15 mouse cellular contexts compared by ENCODE assay signal in the genomic region with DNA sequence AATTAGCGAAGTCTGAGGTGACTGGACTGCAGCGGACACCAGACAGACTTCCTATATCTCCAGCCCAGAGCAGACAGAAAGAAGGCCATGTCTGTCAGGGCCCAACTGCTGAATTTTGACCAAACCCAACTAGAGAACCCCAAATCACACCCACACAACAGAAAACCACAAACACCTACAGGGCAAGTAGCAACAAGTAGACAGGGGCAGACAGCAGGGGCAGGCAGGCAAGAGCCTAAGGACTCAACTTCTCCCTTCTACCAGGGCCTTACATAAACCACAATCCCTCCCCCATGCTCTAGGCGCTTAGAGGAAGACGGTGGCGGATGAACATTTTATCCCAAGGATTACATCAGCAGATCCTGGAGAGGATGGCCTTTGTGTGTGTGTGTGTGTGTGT. TPM values are rescaled to one million over a fixed set of nuclear protein-coding genes. Genes with fewer than 3 reads are reported as not detected.
A peak's percentile ranks its signal among the peaks of the same experiment; 100 is the strongest.
DNase-seq lines count a peak whose midpoint lies in the region; ATAC-seq and TF ChIP-seq lines count a peak whose summit lies in the region.
"Had no signal": no experiment of that assay in that cellular context is flagged by ENCODE, and none has a peak within 500 bp of the region (broad histone marks: within the 10 kb centered on the region; RNA-seq: fewer than 3 reads in every experiment).

No protein-coding gene starts in this region.

- 0 out of 2 replicates have a peak, but pooled peaks have one; percentile 29 for TF ChIP-seq EP300 in CH12.LX (IDR thresholded peaks at IDR 0.05; ENCODE audit: low read length)

- peak; percentile 67 for ATAC-seq in monocyte, adult 5-6 weeks (replicated peaks; ENCODE audit: insufficient number of reproducible peaks, low FRiP score, low TSS enrichment, poor library complexity, severe bottlenecking)
- no peak for ATAC-seq in erythroid progenitor cell, adult 5-6 weeks (replicated peaks; ENCODE audit: low FRiP score, poor library complexity, severe bottlenecking)
- ATAC-seq: hindbrain, postnatal 0 days; midbrain, embryonic 15.5 days had no signal

- peak overlapping the region; percentile 25; the same call in 1 of the 2 replicates for H3K27ac ChIP-seq in CH12.LX (ENCODE audit: insufficient read depth, low read depth)
- H3K27ac ChIP-seq: embryonic facial prominence, embryonic 15.5 days; hindbrain, postnatal 0 days; kidney, postnatal 0 days; limb, embryonic 15.5 days; midbrain, embryonic 15.5 days had no signal

- H3K36me3 ChIP-seq in CH12.LX (replicated peaks in 1 of 2; ENCODE audit: control insufficient read depth in 1 of 2, insufficient read depth in 1 of 2, low read length in 1 of 2): no peaks in the 10 kb centered on the region
- H3K36me3 ChIP-seq: embryonic facial prominence, embryonic 15.5 days; heart, embryonic 15.5 days; limb, embryonic 15.5 days; midbrain, embryonic 15.5 days had no signal

- TF ChIP-seq RAD21 in CH12.LX (IDR thresholded peaks at IDR 0.05; ENCODE audit: low read depth, low read length): no peak

- in situ Hi-C loops in CH12.LX (cut with MboI; ENCODE audit: low pct_ligation_motif_present, low pct_unique_long_range_greater_than_20kb, low sequenced_read_pairs): no loop called here

- no peaks in the 10 kb centered on the region for H3K27me3 ChIP-seq in CH12.LX (replicated peaks)
- H3K27me3 ChIP-seq: embryonic facial prominence, embryonic 15.5 days; heart, embryonic 15.5 days; limb, embryonic 15.5 days; midbrain, embryonic 15.5 days had no signal

- no peaks in the 10 kb centered on the region for H3K9me3 ChIP-seq in CH12.LX (replicated peaks; ENCODE audit: low read length)
- H3K9me3 ChIP-seq: embryonic facial prominence, embryonic 15.5 days; heart, embryonic 15.5 days; limb, embryonic 15.5 days; midbrain, embryonic 15.5 days had no signal

- H3K79me2 ChIP-seq in CH12.LX (replicated peaks; ENCODE audit: control insufficient read depth, extremely low read depth, insufficient read depth, poor library complexity, severe bottlenecking): no peaks in the 10 kb centered on the region

- peak; percentile 49 for DNase-seq in layer of hippocampus, adult 9-11 months
- DNase-seq in layer of hippocampus, postnatal 36 days: no peak
- DNase-seq in CH12.LX (ENCODE audit: extremely low read depth): peak; percentile 41
- DNase-seq in induced T-regulatory cell, adult 2 months (ENCODE audit: low read depth): peak; percentile 73
- no peak for DNase-seq in kidney, postnatal 10 days
- no peak for DNase-seq in adrenal gland, adult 2 months
- DNase-seq: cerebellum, postnatal 25 days had no signal

- no peak for TF ChIP-seq CTCF in CH12.LX (conservative IDR thresholded peaks at IDR 0.05 in 1 of 2, IDR thresholded peaks at IDR 0.05 in 1 of 2; ENCODE audit: low read depth in 2 of 2, low read length in 2 of 2)

- H3K4me1 ChIP-seq in CH12.LX (ENCODE audit: control insufficient read depth in 1 of 2, insufficient read depth in 2 of 2): peaks cover 22 to 73% of the 10 kb centered on the region in 2 experiments
- H3K4me1 ChIP-seq: embryonic facial prominence, embryonic 15.5 days; limb, embryonic 15.5 days; midbrain, embryonic 15.5 days had no signal

- H3K4me3 ChIP-seq in CH12.LX (replicated peaks in 1 of 3; ENCODE audit: low read depth in 2 of 3, low read length in 2 of 3, poor library complexity in 1 of 3): no peak overlapping the region
- H3K4me3 ChIP-seq: embryonic facial prominence, embryonic 15.5 days; heart, embryonic 15.5 days; limb, embryonic 15.5 days; midbrain, embryonic 15.5 days had no signal

- no peak for TF ChIP-seq POLR2A in CH12.LX (IDR thresholded peaks at IDR 0.05; ENCODE audit: low read depth, low read length)

- H3K9ac ChIP-seq in CH12.LX (ENCODE audit: insufficient read depth, low read depth): no peak overlapping the region
- H3K9ac ChIP-seq: embryonic facial prominence, embryonic 15.5 days; heart, embryonic 15.5 days; limb, embryonic 15.5 days; midbrain, embryonic 15.5 days had no signal

- dilution Hi-C loops in CH12.LX (cut with MboI; ENCODE audit: extremely low pct_ligation_motif_present, extremely low pct_unique_long_range_greater_than_20kb, low sequenced_read_pairs): no loop called here

- H3K4me2 ChIP-seq in CH12.LX (ENCODE audit: insufficient read depth, low read depth, poor library complexity, severe bottlenecking): no peak overlapping the region
- H3K4me2 ChIP-seq: embryonic facial prominence, embryonic 15.5 days; heart, embryonic 15.5 days; limb, embryonic 15.5 days; midbrain, embryonic 15.5 days had no signal

TF ChIP-seq in CH12.LX, 34 proteins besides CTCF, POLR2A, EP300 and RAD21:
- no peak for TF ChIP-seq KAT2A (IDR thresholded peaks at IDR 0.05; ENCODE audit: insufficient replicate concordance, low read length)
- TF ChIP-seq E2F4 (IDR thresholded peaks at IDR 0.05; ENCODE audit: insufficient replicate concordance, low read depth, low read length): no peak
- TF ChIP-seq ZNF384 (IDR thresholded peaks at IDR 0.05; ENCODE audit: low read depth, low read length): no peak
- no peak for TF ChIP-seq JUN (IDR thresholded peaks at IDR 0.05; ENCODE audit: insufficient read depth, low read depth, low read length)
- TF ChIP-seq ELF1 (IDR thresholded peaks at IDR 0.05; ENCODE audit: low read depth, low read length): no peak
- TF ChIP-seq UBTF (IDR thresholded peaks at IDR 0.05; ENCODE audit: low read depth, low read length): no peak
- TF ChIP-seq JUND (conservative IDR thresholded peaks at IDR 0.05; ENCODE audit: low read depth, low read length): no peak
- no peak for TF ChIP-seq CHD2 (IDR thresholded peaks at IDR 0.05; ENCODE audit: low read length)
- peak; percentile 95 for TF ChIP-seq CHD1 (IDR thresholded peaks at IDR 0.05; ENCODE audit: low read depth, low read length)
- no peak for TF ChIP-seq SMC3 (IDR thresholded peaks at IDR 0.05; ENCODE audit: low read depth, low read length)
- no peak for TF ChIP-seq GABPA (IDR thresholded peaks at IDR 0.05; ENCODE audit: insufficient replicate concordance, low read depth, low read length)
- TF ChIP-seq IRF4 (IDR thresholded peaks at IDR 0.05; ENCODE audit: low read depth, low read length): 0 out of 2 replicates have a peak, but pooled peaks have one; percentile 36
- no peak for TF ChIP-seq USF2 (conservative IDR thresholded peaks at IDR 0.05; ENCODE audit: low read depth, low read length)

RNA-seq across cellular contexts. Expression of gene S1pr1, which starts 22.5 kb away (rescaled TPM):
- total RNA-seq in layer of hippocampus, postnatal 36 days (2021): 100 to 1,000 TPM in 1 of 2 experiments, 10 to 100 TPM in 1; 97.0 to 108 TPM
- total RNA-seq in CH12.LX (2012; rRNA removed) (1.4 and 1.8 TPM in 2 replicates), CH12.LX (2014; rRNA removed) (4.1 and 4.6 TPM in 2 replicates)
- polyA plus RNA-seq in CH12.LX (2012; ENCODE audit: insufficient read length, low read depth): 6.1 and 7.1 TPM in 2 replicates
- 37.8 to 51.4 TPM (median 40.3 TPM) in 3 replicates for total RNA-seq in monocyte, adult 5-6 weeks (2017)
- 10 to 100 TPM; 18.9 to 21.8 TPM for total RNA-seq in adrenal gland, adult 2 months (2021)
- 25.0 and 26.8 TPM in 2 replicates for polyA plus RNA-seq in adrenal gland, adult 2 months (2012; rRNA removed)
- 15.5 and 19.7 TPM in 2 replicates for total RNA-seq in erythroid progenitor cell, adult 5-6 weeks (2015; ENCODE audit: low replicate concordance)
- total RNA-seq in erythroid progenitor cell, adult 5-6 weeks (2017; ENCODE audit: low replicate concordance): 2.2 and 5.4 TPM in 2 replicates

Comparison
In these comparisons a context has a peak if more than half of its experiments do, and no peak if none do; other contexts are left out.
1. DNase-seq: peak in layer of hippocampus, adult 9-11 months (single experiment), CH12.LX (single experiment) and induced T-regulatory cell, adult 2 months (single experiment); none in layer of hippocampus, postnatal 36 days (0 of 2), kidney, postnatal 10 days (single experiment) and adrenal gland, adult 2 months (single experiment).